Mouse (Mus musculus) subcutaneous adipose tissue, adult 2 months (tissue): ENCODE results near the gene Rps9. TPM values are rescaled to one million over a fixed set of nuclear protein-coding genes. Genes with fewer than 3 reads are reported as not detected.

Experiments used
- polyA plus RNA-seq: library from polyadenylated mRNA; depleted of rRNA; stranded (reverse); fragments of >200 nt; gene quantifications from 2 replicates; pipeline ENCODE4 v1.2.3, GENCODE M21; 2012; ENCODE audit warnings: low replicate concordance; rRNA removed

Rps9 gene
- polyA plus RNA-seq = 1,410 and 2,641 TPM in 2 replicates

GRCm38 (mm10) chr7:3703879-3704441, at the start of gene Rps9:
Rps9 (plus strand) TSS chr7:3703993.

GRCm38 (mm10) chr7:3665215-3666114, 38.3 kb upstream of the Rps9 start, which contains the start of gene Leng1:
Leng1 (minus strand) TSS chr7:3665840.

DNA sequence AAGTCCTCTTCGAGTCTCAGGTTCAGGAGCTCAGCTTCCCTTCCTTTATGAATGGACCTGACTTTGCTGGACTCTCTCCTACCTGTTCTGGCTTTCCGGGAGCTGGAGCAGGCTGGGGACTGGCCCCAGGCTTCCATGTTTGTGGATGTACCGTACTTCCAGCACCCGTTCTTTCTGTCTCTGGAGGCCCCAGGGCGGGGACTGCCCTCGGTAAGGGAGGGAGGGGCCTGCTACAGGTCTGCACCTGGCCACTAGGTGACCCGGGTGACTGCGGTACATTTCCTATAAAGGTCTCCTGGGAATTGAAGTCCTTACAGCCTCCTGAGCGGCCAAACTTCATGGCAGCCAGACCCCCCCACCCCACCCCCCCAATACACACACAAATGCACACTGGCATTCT, 26.5 kb upstream of the Rps9 start, which contains the start of gene Tmc4:
Gene Tmc4, minus strand, starts transcription at position 212 of the 400 bp plus-strand sequence.

DNA sequence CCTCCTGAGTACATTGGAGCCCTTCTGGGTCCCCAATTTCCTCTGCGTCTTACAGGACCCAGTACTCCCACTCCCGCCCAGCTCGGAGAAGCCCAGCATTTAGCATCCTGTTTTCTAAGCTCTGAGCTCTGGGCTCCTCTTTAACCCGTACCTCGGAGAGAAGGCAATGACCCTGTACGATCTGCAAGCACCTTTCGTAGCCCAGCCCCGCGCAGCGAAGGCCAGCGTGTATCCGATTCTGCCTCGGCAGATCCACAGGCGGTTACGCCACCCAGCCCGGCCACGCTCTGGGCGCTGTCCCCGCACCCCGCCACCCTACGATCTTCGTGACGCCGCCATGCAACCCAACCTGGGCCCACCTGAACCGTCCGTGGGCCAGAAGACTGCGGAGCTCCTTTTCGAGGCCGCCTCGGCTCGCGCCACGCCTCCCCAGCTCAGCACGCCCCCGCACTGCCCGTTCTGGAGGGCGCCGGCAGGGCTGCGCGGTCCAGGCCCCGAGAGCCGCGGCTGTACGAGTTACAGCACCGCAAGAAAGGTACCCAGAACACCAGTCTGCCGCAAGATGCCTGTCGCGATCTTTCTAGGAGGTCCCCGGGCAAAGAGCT, 11.3 kb upstream of the Rps9 start, which contains the start of gene Tsen34:
Gene Tsen34, plus strand, starts transcription at position 482 of the 605 bp plus-strand sequence.

GRCm38 (mm10) chr7:3692987-3693808, 10.6 kb upstream of the Rps9 start, which contains the start of gene Mboat7:
Mboat7 (minus strand) TSS chr7:3693523.

GRCm38 (mm10) chr7:3720268-3720667, 16.5 kb downstream of the Rps9 start, which contains the start of gene Pirb:
Pirb (minus strand) TSS chr7:3720391.

Other genes starting within 250 kb of the Rps9 start
- 0.15 and 0.20 TPM in 2 replicates for gene Tarm1, start 201.4 kb upstream of the Rps9 start, polyA plus RNA-seq
- 0.21 and 0.36 TPM in 2 replicates for gene Oscar, start 87.8 kb upstream of the Rps9 start, polyA plus RNA-seq
- gene Ndufa3, start 86.6 kb upstream of the Rps9 start, polyA plus RNA-seq = 278 and 365 TPM in 2 replicates
- 11.6 and 11.8 TPM in 2 replicates for gene Tfpt, start 74.1 kb upstream of the Rps9 start, polyA plus RNA-seq
- 25.6 and 39.6 TPM in 2 replicates for gene Prpf31, start 74.0 kb upstream of the Rps9 start, polyA plus RNA-seq
- 43.6 and 70.0 TPM in 2 replicates for gene Cnot3, start 58.7 kb upstream of the Rps9 start, polyA plus RNA-seq
- 5.2 and 5.6 TPM in 2 replicates for gene Leng1, start 38.2 kb upstream of the Rps9 start, polyA plus RNA-seq
- 5.0 and 61.2 TPM in 2 replicates for gene Tmc4, start 26.4 kb upstream of the Rps9 start, polyA plus RNA-seq
- gene Tsen34, start 11.1 kb upstream of the Rps9 start, polyA plus RNA-seq = 95.9 and 159 TPM in 2 replicates
- 34.0 and 69.4 TPM in 2 replicates for gene Mboat7, start 10.5 kb upstream of the Rps9 start, polyA plus RNA-seq
- 26.6 and 30.3 TPM in 2 replicates for gene Pirb, start 16.4 kb downstream of the Rps9 start, polyA plus RNA-seq
- 0.37 and 0.82 TPM in 2 replicates for gene Gm15448, start 121.7 kb downstream of the Rps9 start, polyA plus RNA-seq
- 1.3 and 1.7 TPM in 2 replicates for gene Pira2, start 141.1 kb downstream of the Rps9 start, polyA plus RNA-seq
- gene Gm14548, start 194.1 kb downstream of the Rps9 start, polyA plus RNA-seq = 1.4 and 1.6 TPM in 2 replicates
- gene Lilra6, start 211.5 kb downstream of the Rps9 start, polyA plus RNA-seq = 2.7 and 3.5 TPM in 2 replicates